Mouse (Mus musculus) hematopoietic stem cell, adult 5-6 weeks (primary cell): ENCODE data around the gene Arfgap2. TPM values are rescaled to one million over a fixed set of nuclear protein-coding genes. Genes with fewer than 3 reads are reported as not detected.

Experiments
- ATAC-seq, 2 experiments: fragments of 125-278 bp in 1 of 2; replicated peaks in 1 of 2; 2 replicates each; pipeline ENCODE4 v1.8.0; 2016 to 2017; ENCODE audit warnings: inconsistent platforms in 2 of 2, mild to moderate bottlenecking in 2 of 2, moderate number of reproducible peaks in 2 of 2, low read depth in 1 of 2, moderate TSS enrichment in 1 of 2; ENCODE audit not compliant: low FRiP score in 2 of 2, poor library complexity in 2 of 2, severe bottlenecking in 2 of 2, insufficient read depth in 1 of 2, low TSS enrichment in 1 of 2
- total RNA-seq: library from RNA; stranded (forward); fragments of 172-1452, 232-1000 nt; gene quantifications from 2 replicates; pipeline ENCODE4 v1.2.3, GENCODE M21; 2017

Arfgap2 gene
- total RNA-seq, 1 experiment from 2014 or later: 32.4 TPM

DNA sequence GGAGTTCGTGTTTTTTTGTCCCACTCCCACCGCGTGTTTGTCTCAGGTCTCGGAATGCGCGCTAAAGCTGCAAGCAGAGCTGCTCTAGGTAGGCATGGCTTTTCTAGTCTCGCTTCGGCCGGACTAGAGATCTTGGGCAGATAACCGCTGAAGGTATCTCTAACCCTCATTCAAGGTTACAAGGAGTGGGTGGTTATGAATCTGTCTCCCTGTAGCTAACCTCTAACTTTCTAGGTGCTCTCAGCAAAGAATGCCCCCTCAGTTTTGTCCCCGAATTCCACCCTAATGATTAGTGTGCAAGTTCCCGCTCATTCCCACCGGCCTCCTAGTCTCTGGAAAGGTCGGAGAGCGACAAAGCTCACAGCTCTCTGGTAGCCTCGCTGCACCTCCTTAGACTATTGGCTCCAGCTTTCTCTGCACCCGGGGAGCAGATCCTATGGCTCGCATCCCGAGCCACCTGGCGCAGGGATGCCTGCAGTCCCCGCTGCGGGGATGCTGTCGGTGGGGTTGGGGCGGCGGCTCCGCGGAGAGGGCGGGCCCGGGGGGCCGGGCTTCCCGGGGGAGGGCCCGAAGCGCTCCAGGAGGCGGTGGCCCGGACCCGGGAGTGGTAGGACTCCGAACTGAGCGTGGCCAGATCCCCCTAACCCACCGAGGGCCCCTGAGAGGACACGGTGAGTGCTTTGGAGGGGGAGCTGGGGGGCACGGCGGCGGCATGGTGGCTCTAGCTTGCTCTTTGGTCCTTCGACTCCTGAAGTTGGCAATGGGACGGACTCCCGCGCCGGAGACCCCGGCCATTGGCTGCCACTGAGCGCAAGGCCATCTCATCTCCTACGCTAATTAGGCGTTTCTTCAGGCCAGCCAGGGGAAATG lies 8.3 kb upstream of the Arfgap2 start:
- ATAC-seq: peak; percentile 19 to 41; a peak in 3 of 4 replicates

DNA sequence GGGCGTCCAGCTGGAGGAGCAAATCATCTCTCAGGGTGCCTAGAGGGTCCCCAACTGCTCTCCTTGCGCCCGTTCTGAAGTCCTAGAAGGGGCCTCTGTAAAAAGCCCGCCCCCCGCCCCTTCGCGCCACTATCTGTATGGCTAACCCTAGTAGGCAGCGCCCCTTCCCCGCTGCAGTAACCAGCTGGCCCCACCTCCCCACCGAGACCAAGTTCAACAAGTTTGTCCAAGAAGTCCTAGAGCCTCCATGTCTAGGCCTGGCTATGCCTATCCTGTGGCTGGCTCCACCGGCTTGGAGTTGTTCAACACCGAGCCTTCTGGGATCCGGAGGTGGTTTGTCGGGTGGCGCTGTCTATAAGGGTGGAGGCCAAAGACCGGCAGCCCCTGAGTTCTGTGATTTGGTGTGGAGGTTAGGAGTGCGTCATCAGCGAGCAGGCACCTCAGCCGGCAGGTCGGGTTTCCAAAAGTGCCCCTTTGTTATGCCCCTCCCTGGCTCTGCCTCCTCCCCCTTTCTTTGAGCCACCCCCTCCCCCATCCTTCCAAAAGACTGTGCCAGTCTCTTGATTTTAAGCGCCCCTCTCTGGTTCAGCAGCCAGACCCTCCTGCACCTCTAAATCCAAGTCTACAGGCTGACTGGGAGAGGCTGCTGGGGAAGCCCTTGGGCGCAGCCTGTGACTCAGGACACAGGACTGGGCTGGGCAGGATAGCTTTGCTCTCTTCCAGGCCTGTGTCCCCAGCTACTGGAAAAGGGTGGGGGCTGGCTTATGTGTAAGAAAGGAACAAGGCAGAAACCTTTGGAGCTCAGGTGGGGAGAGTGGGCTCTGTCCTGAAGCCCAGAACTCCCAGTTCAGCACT lies 7.4 kb upstream of the Arfgap2 start:
- peak in 1 of 2 experiments; percentile 22; a peak in 2 of 4 replicates for ATAC-seq

DNA sequence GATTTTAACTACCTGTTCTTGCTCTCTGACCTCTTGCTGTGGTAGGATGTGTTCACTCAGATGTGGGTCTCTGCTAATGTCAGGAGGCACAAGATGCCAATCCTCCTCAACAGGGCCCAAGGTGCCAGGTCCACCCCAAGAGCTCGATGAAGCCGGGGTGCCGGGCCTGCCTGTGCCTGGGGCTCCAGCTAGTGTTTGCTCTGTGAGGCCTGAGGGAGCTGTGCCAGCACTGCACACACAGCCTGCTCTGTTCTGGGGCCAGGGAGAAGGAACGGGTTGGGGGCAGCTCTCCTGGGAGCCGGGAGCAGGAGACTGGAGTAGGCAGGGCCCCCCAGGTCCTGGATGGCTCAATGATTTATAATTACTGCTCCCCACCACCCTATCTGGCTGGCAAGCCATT lies 6.7 kb upstream of the Arfgap2 start:
- ATAC-seq: no peak

- no peak for ATAC-seq
Observed at GRCm38 (mm10) chr2:91258830-91259229, 5.9 kb upstream of the Arfgap2 start.

- ATAC-seq: no peak
Observed at GRCm38 (mm10) chr2:91259493-91259892, 5.3 kb upstream of the Arfgap2 start.

DNA sequence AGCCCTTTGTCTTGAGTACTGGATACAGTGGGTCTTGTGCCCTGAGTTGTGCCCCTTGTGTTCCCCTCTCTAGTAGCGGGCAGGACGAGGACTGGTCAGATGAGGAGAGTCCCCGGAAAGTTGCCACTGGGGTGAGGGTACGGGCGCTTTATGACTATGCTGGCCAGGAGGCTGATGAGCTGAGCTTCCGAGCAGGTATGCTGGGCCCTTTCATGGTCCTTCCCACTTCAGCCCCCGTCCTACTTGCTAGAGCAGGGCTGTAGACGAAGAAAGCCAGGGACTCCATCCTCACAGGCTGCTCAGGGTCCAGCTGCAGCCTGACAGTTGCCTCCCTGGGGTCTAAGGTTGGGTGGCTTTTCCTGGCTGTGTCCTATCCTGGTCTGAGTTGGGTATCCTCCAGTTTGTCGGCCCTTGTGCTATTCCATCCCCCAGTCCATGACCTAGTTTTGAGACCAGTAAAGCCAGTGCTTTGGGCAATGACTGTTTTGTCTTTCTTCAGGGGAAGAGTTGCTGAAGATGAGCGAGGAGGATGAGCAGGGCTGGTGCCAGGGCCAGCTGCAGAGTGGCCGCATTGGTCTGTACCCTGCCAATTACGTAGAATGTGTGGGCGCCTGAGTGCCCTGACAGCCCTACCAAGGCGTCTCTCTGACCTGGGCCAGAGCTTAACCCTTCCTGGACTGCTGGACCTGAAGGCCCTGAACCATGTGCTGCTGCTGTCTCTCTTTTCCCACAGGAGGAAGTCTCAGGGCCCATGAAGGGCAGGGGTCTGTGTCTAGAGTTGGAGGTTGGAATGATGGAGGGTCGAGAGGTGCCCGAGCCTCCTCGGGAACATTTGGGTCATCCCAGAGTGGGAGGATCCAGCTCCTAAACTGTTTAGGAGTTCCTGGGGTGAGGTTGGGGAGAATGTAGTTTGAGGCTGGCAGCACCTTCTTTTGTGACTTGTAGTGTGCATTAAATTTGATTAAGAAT lies 798 bp upstream of the Arfgap2 start:
- ATAC-seq: no peak

GRCm38 (mm10) chr2:91268042-91268441 lies 3.3 kb downstream of the Arfgap2 start:
- ATAC-seq: no peak

DNA sequence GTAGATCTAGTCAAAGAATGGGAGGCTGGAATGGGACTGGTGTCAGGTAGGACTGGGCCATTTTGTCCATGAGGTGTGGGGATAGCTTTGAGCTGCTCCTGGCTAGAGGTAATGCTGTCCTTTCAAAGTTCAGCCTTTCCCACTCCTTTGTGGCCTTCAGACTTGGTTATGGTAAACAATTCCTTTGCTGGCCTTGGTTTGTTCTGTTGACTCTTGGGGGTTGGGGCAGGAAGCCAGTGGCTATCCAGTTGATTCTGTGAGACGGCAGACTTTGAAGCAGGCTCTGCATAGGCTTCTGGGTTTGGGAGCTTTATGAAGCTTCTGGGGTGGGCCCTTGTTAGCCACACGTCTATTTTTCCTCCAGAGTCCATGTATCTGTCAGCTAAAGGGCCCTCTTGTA lies 3.9 kb downstream of the Arfgap2 start:
- ATAC-seq: no peak

DNA sequence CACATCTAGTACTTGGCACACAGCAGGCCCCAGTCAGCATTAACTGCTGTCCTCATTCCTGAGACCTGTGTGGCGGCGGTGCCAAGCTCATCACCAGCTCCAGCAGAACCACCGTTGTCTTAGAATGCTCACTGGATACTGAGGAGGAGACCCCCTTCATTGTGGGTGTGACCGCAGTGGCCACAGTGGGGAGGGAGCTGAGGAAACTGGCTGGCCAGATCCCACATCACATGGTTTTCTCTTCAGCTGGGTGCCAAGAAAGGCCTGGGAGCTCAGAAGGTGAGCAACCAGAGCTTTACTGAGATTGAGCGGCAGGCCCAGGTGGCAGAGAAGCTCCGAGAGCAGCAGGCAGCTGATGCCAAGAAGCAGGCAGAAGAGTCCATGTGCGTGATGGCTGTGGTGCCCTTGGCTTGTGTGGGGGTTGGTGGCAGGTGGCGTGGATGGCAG lies 4.9 kb downstream of the Arfgap2 start:
- ATAC-seq: no peak

DNA sequence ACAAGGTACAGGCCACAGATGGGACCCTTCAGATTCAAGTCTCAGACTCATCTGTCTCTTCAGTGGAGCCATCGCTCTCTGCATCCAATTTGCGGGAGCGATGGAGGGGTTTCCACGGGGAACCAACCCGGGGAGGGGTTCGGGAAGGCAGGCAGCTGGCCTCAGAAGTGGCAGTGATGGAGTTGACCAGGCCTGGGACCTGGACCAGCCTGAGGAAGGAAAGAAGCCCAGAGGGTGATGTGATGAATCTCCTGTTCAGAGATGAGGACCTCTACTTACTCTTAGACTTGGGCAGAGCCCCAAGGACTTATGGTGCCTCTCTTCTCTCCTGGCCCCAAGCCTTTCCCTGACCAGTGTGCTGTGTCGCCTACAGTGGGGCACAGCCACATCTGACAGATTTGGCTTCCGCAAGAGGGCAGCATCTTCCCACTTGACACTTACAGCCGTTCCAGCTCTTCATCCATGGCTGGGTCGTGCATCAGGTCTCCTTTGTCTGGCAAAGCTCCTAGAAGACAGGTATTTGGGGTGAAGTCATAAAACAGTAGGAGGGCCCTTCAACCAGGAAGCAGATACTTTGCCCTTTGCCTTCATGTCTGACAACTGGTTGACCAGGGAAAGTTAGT lies 14.1 kb downstream of the Arfgap2 start:
- no peak for ATAC-seq

DNA sequence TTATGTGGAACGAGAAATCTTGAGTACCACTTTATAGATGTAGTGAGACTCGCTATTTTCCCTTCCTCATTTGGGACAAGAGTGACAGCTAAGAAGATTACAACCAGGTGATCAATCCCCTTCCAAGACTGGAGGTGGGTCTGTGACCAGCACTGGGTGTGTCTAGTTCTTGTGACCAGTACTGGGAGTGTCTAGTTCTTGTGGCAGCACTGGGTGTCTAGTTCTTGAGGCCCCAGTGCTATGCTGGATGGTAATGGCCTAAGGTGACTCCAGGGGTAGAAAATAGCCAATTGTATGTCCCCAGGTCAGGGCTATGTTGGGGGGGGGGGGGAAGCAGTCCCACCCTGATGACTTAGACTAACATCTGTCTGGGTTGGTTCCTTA lies 14.6 kb downstream of the Arfgap2 start:
- no peak for ATAC-seq

GRCm38 (mm10) chr2:91281366-91281765 lies 16.6 kb downstream of the Arfgap2 start:
- ATAC-seq: no peak

DNA sequence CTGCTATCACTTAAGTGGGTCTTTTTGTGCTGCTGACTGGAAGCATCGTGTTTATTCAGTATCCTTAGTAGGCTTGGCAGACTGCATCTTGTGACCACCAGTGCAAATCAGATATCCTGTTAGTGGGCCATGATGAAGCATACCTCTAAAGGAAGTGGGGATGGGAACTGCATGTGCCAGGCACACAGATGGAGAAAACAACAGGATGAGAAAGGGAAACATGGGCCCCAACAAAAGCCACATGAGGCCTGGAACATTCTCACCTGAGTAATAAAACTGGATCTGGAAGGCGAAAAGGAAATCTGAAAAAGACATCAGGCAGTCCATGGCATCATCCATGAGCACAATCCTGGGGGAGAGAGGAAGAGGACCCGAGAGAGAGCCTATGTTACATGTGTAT lies 19.2 kb downstream of the Arfgap2 start:
- ATAC-seq: no peak; a peak in 1 of 4 replicates

GRCm38 (mm10) chr2:91284375-91285199 lies 19.8 kb downstream of the Arfgap2 start:
- ATAC-seq: peak; percentile 52 to 70; a peak in 3 of 4 replicates

GRCm38 (mm10) chr2:91285885-91286505 lies 21.2 kb downstream of the Arfgap2 start:
- ATAC-seq: no peak

GRCm38 (mm10) chr2:91287563-91287962 lies 22.8 kb downstream of the Arfgap2 start:
- no peak for ATAC-seq
